Mouse (Mus musculus): ENCODE data around the gene Igfbp1. TPM values are rescaled to one million over a fixed set of nuclear protein-coding genes. Genes with fewer than 3 reads are reported as not detected.

Igfbp1 gene
- polyA plus RNA-seq, 1 experiment from 2014 or later, result 8.5 TPM

DNA sequence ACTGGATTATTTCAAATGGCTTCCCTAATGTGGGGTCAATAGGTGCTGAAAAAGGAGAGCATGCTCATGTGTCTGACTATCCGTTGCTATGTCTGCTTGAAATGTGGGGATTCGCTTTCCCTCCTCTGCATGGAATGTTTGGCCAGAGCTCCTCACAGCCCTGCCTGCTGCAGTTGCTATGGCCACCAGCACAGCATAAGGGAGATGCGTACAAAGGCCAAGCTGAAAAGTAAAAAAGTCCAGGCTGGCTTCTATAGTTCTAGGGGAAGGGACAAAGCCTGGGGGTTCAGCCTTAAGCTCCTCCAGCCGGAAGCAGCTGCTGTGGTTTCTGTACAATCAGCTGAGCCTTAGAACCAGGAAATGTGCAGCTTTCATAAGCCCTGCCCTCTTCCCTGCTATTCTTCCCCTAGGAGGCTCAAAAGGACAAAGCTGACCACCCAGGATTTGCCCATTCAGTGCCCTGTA, 36.9 kb upstream of the Igfbp1 start:
- Histone ChIP-seq H3K9me3 (replicated peaks; ENCODE audit: control insufficient read depth, low read length) (no peaks in the 10 kb centered on the region), H3K4me3 (replicated peaks; ENCODE audit: low read length) (no peak overlapping the region), H3K27me3 (ENCODE audit: control insufficient read depth, insufficient read depth, low read length) (no peaks in the 10 kb centered on the region), H3K4me2 (ENCODE audit: low read depth, low read length) (no peak overlapping the region), H3K27ac (ENCODE audit: low read length) (peak overlapping the region; percentile 87), H3K9ac (ENCODE audit: low read length) (peak overlapping the region; percentile 6; the same call in 1 of the 2 replicates), H3K4me1 (ENCODE audit: control insufficient read depth, insufficient read depth, low read length) (peaks cover 13% of the 10 kb centered on the region), H3K36me3 (ENCODE audit: control insufficient read depth, insufficient read depth, low read length) (no peaks in the 10 kb centered on the region)
- 17% methylated on average over 4 of the region's 4 CpGs for WGBS
- peak; percentile 89 for ATAC-seq (ENCODE audit: insufficient read depth, low FRiP score)

GRCm38 (mm10) chr11:7161502-7162174, 35.9 kb upstream of the Igfbp1 start:
- Histone ChIP-seq H3K4me2 (ENCODE audit: low read depth, low read length) (no peak overlapping the region), H3K27ac (ENCODE audit: low read length) (no peak overlapping the region), H3K36me3 (ENCODE audit: control insufficient read depth, insufficient read depth, low read length) (no peaks in the 10 kb centered on the region), H3K4me3 (replicated peaks; ENCODE audit: low read length) (no peak overlapping the region), H3K4me1 (ENCODE audit: control insufficient read depth, insufficient read depth, low read length) (peaks cover 13% of the 10 kb centered on the region), H3K9ac (ENCODE audit: low read length) (no peak overlapping the region), H3K27me3 (ENCODE audit: control insufficient read depth, insufficient read depth, low read length) (no peaks in the 10 kb centered on the region), H3K9me3 (replicated peaks; ENCODE audit: control insufficient read depth, low read length) (no peaks in the 10 kb centered on the region)
- 80% methylated on average over 8 of the region's 8 CpGs for WGBS
- ATAC-seq (ENCODE audit: insufficient read depth, low FRiP score), result peak; percentile 39; the same call in 1 of the 2 replicates

- Histone ChIP-seq H3K27ac (ENCODE audit: low read length) (no peak overlapping the region), H3K9me3 (replicated peaks; ENCODE audit: control insufficient read depth, low read length) (no peaks in the 10 kb centered on the region), H3K36me3 (ENCODE audit: control insufficient read depth, insufficient read depth, low read length) (no peaks in the 10 kb centered on the region), H3K27me3 (ENCODE audit: control insufficient read depth, insufficient read depth, low read length) (no peaks in the 10 kb centered on the region), H3K4me3 (replicated peaks; ENCODE audit: low read length) (no peak overlapping the region), H3K4me2 (ENCODE audit: low read depth, low read length) (no peak overlapping the region), H3K4me1 (ENCODE audit: control insufficient read depth, insufficient read depth, low read length) (peaks cover 13% of the 10 kb centered on the region), H3K9ac (ENCODE audit: low read length) (no peak overlapping the region)
- 73% methylated on average over 4 of the region's 4 CpGs for WGBS
- no peak for ATAC-seq (ENCODE audit: insufficient read depth, low FRiP score)
These were observed 33.2 kb upstream of the Igfbp1 start for GRCm38 (mm10) chr11:7164416-7164815.

DNA sequence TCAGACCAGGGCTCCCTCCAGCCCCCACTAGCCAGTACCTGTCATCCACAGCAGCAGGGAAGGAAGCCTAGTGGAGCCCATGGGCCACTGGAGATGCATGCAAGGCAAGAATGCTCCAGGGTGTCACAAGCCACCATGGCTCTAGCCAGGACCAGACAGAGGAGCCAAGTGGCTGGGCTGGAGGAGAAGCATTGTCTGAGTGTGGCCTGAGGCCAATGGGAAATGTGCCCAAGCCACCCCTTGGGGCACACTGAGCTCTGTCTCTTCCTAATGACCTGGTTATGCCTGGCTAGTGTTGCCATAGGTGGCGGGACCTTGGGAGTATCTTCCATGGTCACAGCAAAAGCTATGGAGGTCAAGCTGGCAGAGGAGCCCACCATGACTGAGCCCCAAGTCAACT, 27.9 kb upstream of the Igfbp1 start:
- H3K36me3 ChIP-seq (ENCODE audit: control insufficient read depth, insufficient read depth, low read length), result no peaks in the 10 kb centered on the region
- no peak overlapping the region for H3K9ac ChIP-seq (ENCODE audit: low read length)
- no peak overlapping the region for H3K4me2 ChIP-seq (ENCODE audit: low read depth, low read length)
- 95% methylated on average over 1 of the region's 1 CpGs for WGBS
- H3K4me3 ChIP-seq (replicated peaks; ENCODE audit: low read length), result no peak overlapping the region
- no peaks in the 10 kb centered on the region for H3K9me3 ChIP-seq (replicated peaks; ENCODE audit: control insufficient read depth, low read length)
- ATAC-seq (ENCODE audit: insufficient read depth, low FRiP score), result no peak
- no peaks in the 10 kb centered on the region for H3K27me3 ChIP-seq (ENCODE audit: control insufficient read depth, insufficient read depth, low read length)
- no peaks in the 10 kb centered on the region for H3K4me1 ChIP-seq (ENCODE audit: control insufficient read depth, insufficient read depth, low read length)
- H3K27ac ChIP-seq (ENCODE audit: low read length), result no peak overlapping the region

- Histone ChIP-seq H3K4me3 (replicated peaks; ENCODE audit: low read length) (no peak overlapping the region), H3K27me3 (ENCODE audit: control insufficient read depth, insufficient read depth, low read length) (no peaks in the 10 kb centered on the region), H3K9ac (ENCODE audit: low read length) (no peak overlapping the region), H3K4me2 (ENCODE audit: low read depth, low read length) (no peak overlapping the region), H3K27ac (ENCODE audit: low read length) (no peak overlapping the region), H3K36me3 (ENCODE audit: control insufficient read depth, insufficient read depth, low read length) (no peaks in the 10 kb centered on the region), H3K4me1 (ENCODE audit: control insufficient read depth, insufficient read depth, low read length) (no peaks in the 10 kb centered on the region), H3K9me3 (replicated peaks; ENCODE audit: control insufficient read depth, low read length) (no peaks in the 10 kb centered on the region)
- no peak for ATAC-seq (ENCODE audit: insufficient read depth, low FRiP score)
- 66% methylated on average over 6 of the region's 6 CpGs for WGBS
These were observed 23.9 kb upstream of the Igfbp1 start for GRCm38 (mm10) chr11:7173664-7174063.

GRCm38 (mm10) chr11:7178724-7179123, 18.9 kb upstream of the Igfbp1 start:
- Histone ChIP-seq H3K4me3 (replicated peaks; ENCODE audit: low read length) (no peak overlapping the region), H3K9ac (ENCODE audit: low read length) (no peak overlapping the region), H3K4me1 (ENCODE audit: control insufficient read depth, insufficient read depth, low read length) (no peaks in the 10 kb centered on the region), H3K36me3 (ENCODE audit: control insufficient read depth, insufficient read depth, low read length) (no peaks in the 10 kb centered on the region), H3K27ac (ENCODE audit: low read length) (no peak overlapping the region), H3K4me2 (ENCODE audit: low read depth, low read length) (no peak overlapping the region), H3K9me3 (replicated peaks; ENCODE audit: control insufficient read depth, low read length) (no peaks in the 10 kb centered on the region), H3K27me3 (ENCODE audit: control insufficient read depth, insufficient read depth, low read length) (no peaks in the 10 kb centered on the region)
- no peak for ATAC-seq (ENCODE audit: insufficient read depth, low FRiP score)
- WGBS, result 51% methylated on average over 4 of the region's 4 CpGs

GRCm38 (mm10) chr11:7179276-7179675, 18.3 kb upstream of the Igfbp1 start:
- Histone ChIP-seq H3K4me3 (replicated peaks; ENCODE audit: low read length) (no peak overlapping the region), H3K4me2 (ENCODE audit: low read depth, low read length) (no peak overlapping the region), H3K9ac (ENCODE audit: low read length) (no peak overlapping the region), H3K36me3 (ENCODE audit: control insufficient read depth, insufficient read depth, low read length) (no peaks in the 10 kb centered on the region), H3K27me3 (ENCODE audit: control insufficient read depth, insufficient read depth, low read length) (no peaks in the 10 kb centered on the region), H3K4me1 (ENCODE audit: control insufficient read depth, insufficient read depth, low read length) (no peaks in the 10 kb centered on the region), H3K27ac (ENCODE audit: low read length) (no peak overlapping the region), H3K9me3 (replicated peaks; ENCODE audit: control insufficient read depth, low read length) (no peaks in the 10 kb centered on the region)
- peak; percentile 50; the same call in 1 of the 2 replicates for ATAC-seq (ENCODE audit: insufficient read depth, low FRiP score)
- 69% methylated on average over 2 of the region's 2 CpGs for WGBS

DNA sequence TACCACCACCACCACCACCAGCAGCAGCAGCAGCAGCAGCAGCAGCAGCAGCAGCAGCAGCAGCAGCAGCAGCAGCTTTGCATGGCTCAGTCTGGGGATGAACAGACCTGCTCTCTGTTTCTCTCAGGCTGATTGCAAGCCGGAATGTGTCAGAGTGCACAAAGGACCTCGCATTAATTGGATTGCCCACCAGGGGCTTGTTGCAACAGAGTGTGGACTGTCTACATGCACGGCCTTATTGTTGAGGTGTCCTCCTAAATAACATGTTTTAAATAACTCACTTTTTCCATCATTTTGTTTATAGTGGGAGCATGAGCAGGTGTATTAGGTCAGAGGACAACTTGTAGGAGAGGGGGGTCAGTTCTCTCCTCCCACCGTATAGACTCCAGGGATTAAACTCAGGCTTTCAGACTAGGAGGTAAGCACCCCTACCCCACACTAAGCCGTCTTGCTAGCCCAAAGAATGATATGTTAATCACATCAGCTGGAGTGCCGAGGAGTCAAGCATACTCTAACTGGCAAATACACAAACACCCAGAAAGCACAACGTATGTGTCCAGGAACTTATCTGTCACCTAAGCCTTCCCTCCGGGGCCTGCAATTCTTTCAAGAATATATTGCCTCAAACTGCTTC, 15.1 kb upstream of the Igfbp1 start:
- H3K4me2 ChIP-seq (ENCODE audit: low read depth, low read length), result no peak overlapping the region
- ATAC-seq (ENCODE audit: insufficient read depth, low FRiP score), result no peak
- no peaks in the 10 kb centered on the region for H3K36me3 ChIP-seq (ENCODE audit: control insufficient read depth, insufficient read depth, low read length)
- H3K27me3 ChIP-seq (ENCODE audit: control insufficient read depth, insufficient read depth, low read length), result no peaks in the 10 kb centered on the region
- H3K9me3 ChIP-seq (replicated peaks; ENCODE audit: control insufficient read depth, low read length), result no peaks in the 10 kb centered on the region
- no peaks in the 10 kb centered on the region for H3K4me1 ChIP-seq (ENCODE audit: control insufficient read depth, insufficient read depth, low read length)
- H3K4me3 ChIP-seq (replicated peaks; ENCODE audit: low read length), result no peak overlapping the region
- 37% methylated on average over 8 of the region's 8 CpGs for WGBS
- H3K9ac ChIP-seq (ENCODE audit: low read length), result no peak overlapping the region
- no peak overlapping the region for H3K27ac ChIP-seq (ENCODE audit: low read length)

- H3K4me2 ChIP-seq (ENCODE audit: low read depth, low read length), result no peak overlapping the region
- H3K9ac ChIP-seq (ENCODE audit: low read length), result no peak overlapping the region
- H3K4me1 ChIP-seq (ENCODE audit: control insufficient read depth, insufficient read depth, low read length), result no peaks in the 10 kb centered on the region
- H3K27me3 ChIP-seq (ENCODE audit: control insufficient read depth, insufficient read depth, low read length), result no peaks in the 10 kb centered on the region
- no peaks in the 10 kb centered on the region for H3K36me3 ChIP-seq (ENCODE audit: control insufficient read depth, insufficient read depth, low read length)
- no peak overlapping the region for H3K4me3 ChIP-seq (replicated peaks; ENCODE audit: low read length)
- ATAC-seq (ENCODE audit: insufficient read depth, low FRiP score), result peak; percentile 64; the same call in 1 of the 2 replicates
- 25% methylated on average over 1 of the region's 1 CpGs for WGBS
- no peak overlapping the region for H3K27ac ChIP-seq (ENCODE audit: low read length)
- H3K9me3 ChIP-seq (replicated peaks; ENCODE audit: control insufficient read depth, low read length), result no peaks in the 10 kb centered on the region
These were observed 13.2 kb upstream of the Igfbp1 start for GRCm38 (mm10) chr11:7184420-7184819.
